Mouse (Mus musculus) G1E (cell line): ENCODE results near the gene Cpt1c. TPM values are rescaled to one million over a fixed set of nuclear protein-coding genes. Genes with fewer than 3 reads are reported as not detected.

Experiments used
- ATAC-seq: 2 replicates; pipeline ENCODE4 v1.8.0; 2016; ENCODE audit warnings: mild to moderate bottlenecking; ENCODE audit not compliant: insufficient number of reproducible peaks, poor library complexity, low FRiP score, severe bottlenecking; ENCODE audit errors: extremely low read depth
- DNase-seq: peaks from one replicate; pipeline ENCODE4 v3.0.0; 2012; ENCODE audit warnings: low spot score
- H3K27me3 ChIP-seq: 2 replicates; pipeline ENCODE4 v1.6.1; 2012; ENCODE audit warnings: mild to moderate bottlenecking, low read length, inconsistent platforms; ENCODE audit not compliant: insufficient read depth
- H3K36me3 ChIP-seq: replicated peaks from 2 replicates; pipeline ENCODE3; 2012; ENCODE audit warnings: mild to moderate bottlenecking, inconsistent platforms
- H3K4me1 ChIP-seq: 2 replicates; pipeline ENCODE4 v1.6.1; 2012; ENCODE audit warnings: low read depth, low read length, inconsistent platforms, mixed read lengths; ENCODE audit not compliant: insufficient read depth
- H3K4me3 ChIP-seq: 2 replicates; pipeline ENCODE4 v1.5.1; 2012; ENCODE audit warnings: low read depth, mild to moderate bottlenecking, inconsistent platforms, low read length, moderate library complexity, mixed read lengths
- H3K9me3 ChIP-seq: replicated peaks from 2 replicates; pipeline ENCODE4 v1.6.1; 2012; ENCODE audit warnings: inconsistent platforms
- CTCF ChIP-seq: IDR thresholded peaks from 2 replicates; pipeline ENCODE4 v1.5.1; 2012; ENCODE audit warnings: low read depth, low read length, inconsistent platforms, mixed read lengths
- GATA1 ChIP-seq: IDR thresholded peaks from 2 replicates; pipeline ENCODE4 v1.6.1; 2012; ENCODE audit warnings: borderline replicate concordance, low read length, inconsistent platforms, mixed read lengths
- GATA2 ChIP-seq: IDR thresholded peaks from 2 replicates; pipeline ENCODE4 v1.6.1; 2012; ENCODE audit warnings: low read depth, low read length, inconsistent platforms, borderline replicate concordance
- POLR2AphosphoS5 ChIP-seq: IDR thresholded peaks from 2 replicates; pipeline ENCODE4 v1.6.1; 2012; ENCODE audit warnings: low read depth, low read length, inconsistent platforms; ENCODE audit not compliant: insufficient replicate concordance
- TAL1 ChIP-seq: conservative IDR thresholded peaks from 2 replicates; pipeline ENCODE4 v1.6.1; 2012; ENCODE audit warnings: low read depth, low read length, inconsistent platforms, mixed read lengths
- polyA plus RNA-seq: library from polyadenylated mRNA; stranded (reverse); fragments of >175 nt; gene quantifications from 2 replicates; pipeline ENCODE4 v1.2.3, GENCODE M21; 2012
- total RNA-seq, 2 experiments: library from RNA; stranded (forward) in 1 of 2; stranded (reverse) in 1 of 2; fragments of 200-1000 nt in 1 of 2; fragments of >200 nt in 1 of 2; fragmentation: Nextera tagmentation in 1 of 2; gene quantifications; 2 replicates each; pipeline ENCODE4 v1.2.3; 2014 to 2017

Cpt1c gene
- total and polyA plus RNA-seq, 3 experiments, result 0.11 to 2.4 (median 0.28) TPM

DNA sequence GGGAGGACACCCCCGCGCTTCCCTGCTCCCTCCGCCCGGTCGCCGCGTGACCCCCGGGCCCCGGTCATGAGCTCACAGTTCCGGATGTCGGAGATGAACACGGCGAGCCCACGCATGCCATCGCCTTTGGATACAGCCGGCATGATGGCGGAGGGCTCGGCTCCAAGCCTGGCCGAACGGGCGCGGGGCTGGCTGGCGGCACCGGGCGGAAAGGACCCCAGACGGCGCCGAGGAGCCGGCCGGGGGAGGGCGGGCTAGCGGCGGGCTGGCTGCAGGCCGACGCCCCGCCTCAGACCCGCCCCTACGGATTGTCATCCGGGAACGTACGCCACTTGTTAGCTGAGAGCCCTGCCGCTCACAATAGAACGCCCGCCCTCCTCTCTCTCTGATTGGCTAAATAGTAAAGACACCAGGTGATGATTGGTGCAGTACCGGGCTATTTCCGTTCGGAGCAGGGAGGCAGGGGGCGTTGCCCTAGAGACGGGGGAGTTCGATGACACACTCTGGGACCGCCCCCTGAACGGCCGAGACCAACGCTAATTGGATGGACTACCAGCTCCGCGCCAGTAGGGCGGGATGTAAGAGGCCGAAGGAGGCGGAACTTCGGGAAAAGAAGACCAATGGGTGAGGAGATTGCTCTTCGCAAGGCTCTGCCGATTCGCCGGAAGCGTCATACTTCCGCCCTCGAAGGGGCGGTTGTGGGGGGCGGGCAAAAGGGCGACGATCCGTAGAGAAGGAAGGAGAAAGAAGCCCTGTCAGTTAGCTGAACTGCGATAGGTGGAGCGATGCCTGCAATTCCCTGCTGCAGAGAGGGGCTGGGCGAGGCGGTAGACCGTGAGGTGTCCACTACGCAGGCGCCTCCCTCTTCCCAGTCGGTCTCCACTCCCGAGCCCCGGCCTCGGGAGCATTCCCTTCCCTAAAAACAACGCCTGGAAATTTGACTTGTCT, 45.2 kb downstream of the Cpt1c start, which contains the start of gene Ap2a1:
TSS of gene Ap2a1 (minus strand) at position 293 of the 948 bp plus-strand sequence.
- Histone ChIP-seq H3K4me1 (peaks cover 41% of the 10 kb centered on the region), H3K27me3 (no peaks in the 10 kb centered on the region), H3K4me3 (peak within 1 kb of the TSS; percentile 95), H3K9me3 (no peaks in the 10 kb centered on the region), H3K36me3 (peaks cover 35% of the 10 kb centered on the region)
- peak; percentile 88 for ATAC-seq
- DNase-seq, result peak; percentile 99
- TF ChIP-seq POLR2AphosphoS5, result no peak
- TF ChIP-seq GATA2, result no peak
- no peak for TF ChIP-seq GATA1
- TF ChIP-seq CTCF, result no peak
- TF ChIP-seq TAL1, result no peak

DNA sequence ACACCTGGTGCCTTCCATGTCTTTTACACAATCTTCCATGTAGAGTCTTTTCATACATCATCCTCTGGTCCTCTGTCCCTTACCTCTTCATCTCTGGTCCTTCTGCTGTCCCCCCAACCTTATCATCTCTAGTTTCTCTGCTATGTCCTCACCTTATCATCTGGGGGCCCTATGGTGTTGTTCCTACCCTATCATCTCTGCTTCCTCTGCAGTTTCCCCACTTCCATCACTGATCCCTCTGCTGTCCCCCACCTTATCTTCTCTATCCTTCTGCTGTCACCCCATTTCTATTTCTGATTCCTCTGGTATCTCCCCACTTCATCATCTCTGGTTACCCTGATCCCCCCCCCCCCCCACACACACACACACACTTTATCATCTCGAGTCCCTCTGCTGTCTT, 46.1 kb downstream of the Cpt1c start:
- peaks cover 41% of the 10 kb centered on the region for H3K4me1 ChIP-seq
- TF ChIP-seq TAL1 (peak; percentile 34; the same call in 1 of the 2 replicates), POLR2AphosphoS5 (no peak), GATA2 (no peak), CTCF (no peak)
- DNase-seq, result peak; percentile 29
- H3K9me3 ChIP-seq, result no peaks in the 10 kb centered on the region
- ATAC-seq, result 0 out of 2 replicates have a peak, but pooled peaks have one; percentile 12
- no peaks in the 10 kb centered on the region for H3K27me3 ChIP-seq
- peak overlapping the region; percentile 95 for H3K4me3 ChIP-seq
- peaks cover 42% of the 10 kb centered on the region for H3K36me3 ChIP-seq

DNA sequence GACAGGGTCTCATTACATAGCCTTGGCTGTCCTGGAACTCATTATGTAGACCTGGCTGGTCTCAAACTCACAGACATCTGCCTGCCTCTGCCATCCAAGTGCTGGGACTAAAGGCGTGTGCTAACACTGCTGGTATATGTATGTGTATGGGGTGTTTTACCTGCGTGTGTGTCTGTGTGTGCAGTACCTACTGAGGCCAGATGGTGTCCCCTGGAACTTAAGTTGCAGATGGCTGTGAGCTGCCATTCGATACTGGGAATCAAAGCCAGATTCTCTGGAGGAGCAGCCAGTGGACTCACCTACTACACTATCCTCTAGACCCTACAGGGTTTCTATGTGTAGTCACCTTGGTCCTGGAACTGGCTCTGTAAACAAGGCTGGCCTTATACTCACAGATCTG, 49.2 kb downstream of the Cpt1c start:
- Histone ChIP-seq H3K4me1 (peaks cover 50% of the 10 kb centered on the region), H3K9me3 (no peaks in the 10 kb centered on the region), H3K27me3 (no peaks in the 10 kb centered on the region), H3K36me3 (peaks cover 69% of the 10 kb centered on the region), H3K4me3 (no peak overlapping the region)
- DNase-seq, result no peak
- TF ChIP-seq CTCF (peak; percentile 54), GATA2 (no peak)
- no peak for ATAC-seq

DNA sequence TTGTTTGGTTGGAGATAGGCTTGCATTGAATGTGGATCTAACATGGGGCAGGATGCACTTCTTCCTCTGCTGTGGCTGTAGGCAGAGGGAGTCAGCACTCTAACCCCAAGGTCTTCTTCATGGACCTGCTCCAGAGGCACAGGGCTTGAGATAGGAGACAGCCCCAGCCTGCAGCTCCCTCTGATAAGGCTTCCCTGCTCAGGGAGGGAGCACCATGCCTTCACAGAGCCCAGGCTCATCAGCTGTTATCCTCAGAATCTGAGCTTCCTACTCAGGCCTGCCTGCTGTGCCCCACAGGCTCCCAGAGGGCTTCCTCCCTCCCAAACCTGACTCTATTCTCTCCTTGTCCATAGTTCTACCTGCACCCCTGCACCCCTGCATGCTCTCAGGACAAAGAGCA, 52.1 kb downstream of the Cpt1c start:
- Histone ChIP-seq H3K27me3 (no peaks in the 10 kb centered on the region), H3K4me1 (peaks cover 33% of the 10 kb centered on the region), H3K9me3 (no peaks in the 10 kb centered on the region), H3K36me3 (peaks cover 89% of the 10 kb centered on the region), H3K4me3 (no peak overlapping the region)
- no peak for TF ChIP-seq POLR2AphosphoS5
- no peak for TF ChIP-seq GATA2
- no peak for TF ChIP-seq GATA1
- TF ChIP-seq TAL1, result no peak
- no peak for TF ChIP-seq CTCF
- ATAC-seq (no peak), DNase-seq (no peak)

DNA sequence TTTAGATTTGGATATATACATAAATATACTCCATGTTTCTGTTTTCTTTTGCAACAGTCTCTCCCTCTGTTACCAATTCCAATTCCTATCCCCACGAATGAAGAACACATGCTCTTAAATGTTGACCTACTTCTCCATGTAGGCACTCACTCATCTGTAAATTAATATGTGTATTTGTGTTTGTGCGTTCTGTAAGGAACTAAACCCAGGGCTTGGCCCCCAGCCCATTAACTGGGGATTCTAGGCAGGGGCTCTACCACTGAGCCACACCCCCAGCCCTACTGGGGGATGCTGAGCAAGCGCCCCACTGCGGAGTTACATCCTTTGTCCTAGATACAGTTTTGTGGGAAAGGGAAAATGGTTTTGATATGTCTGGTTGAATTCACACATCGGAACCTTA, 55.5 kb downstream of the Cpt1c start:
- Histone ChIP-seq H3K4me1 (peaks cover 18% of the 10 kb centered on the region), H3K36me3 (peaks cover 91% of the 10 kb centered on the region), H3K27me3 (no peaks in the 10 kb centered on the region), H3K4me3 (no peak overlapping the region), H3K9me3 (no peaks in the 10 kb centered on the region)
- TF ChIP-seq GATA2 (no peak), TAL1 (no peak), CTCF (no peak), POLR2AphosphoS5 (no peak), GATA1 (no peak)
- DNase-seq, result no peak
- ATAC-seq, result no peak

DNA sequence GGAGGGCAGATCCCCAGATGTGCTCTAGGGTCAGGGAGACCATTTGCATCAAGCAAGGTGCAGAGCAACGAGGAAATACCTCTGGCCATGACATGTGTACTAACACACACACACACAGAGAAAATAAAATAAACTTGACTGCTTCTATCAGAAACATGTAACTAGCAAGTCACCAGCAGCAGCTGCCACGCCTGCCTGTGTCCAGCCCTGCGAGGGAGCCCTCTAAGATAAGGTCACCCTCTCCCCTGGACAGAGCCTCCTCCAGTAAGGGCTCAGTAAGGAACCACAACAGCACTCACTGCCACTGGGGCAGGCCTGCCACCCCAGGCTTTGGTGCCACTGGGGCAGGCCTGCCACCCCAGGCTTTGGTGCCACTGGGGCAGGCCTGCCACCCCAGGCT, 56.4 kb downstream of the Cpt1c start:
- Histone ChIP-seq H3K4me3 (no peak overlapping the region), H3K27me3 (no peaks in the 10 kb centered on the region), H3K4me1 (peaks cover 18% of the 10 kb centered on the region), H3K9me3 (no peaks in the 10 kb centered on the region), H3K36me3 (peaks cover 94% of the 10 kb centered on the region)
- DNase-seq, result no peak
- TF ChIP-seq TAL1, result no peak
- TF ChIP-seq GATA1, result no peak
- no peak for TF ChIP-seq GATA2
- TF ChIP-seq POLR2AphosphoS5, result no peak
- no peak for TF ChIP-seq CTCF
- ATAC-seq, result no peak
